Mouse (Mus musculus): ENCODE measurements at regions not wholly inside any gene's neighbourhood (a gene's known extent, or its start where the extent isn't known, plus 50 kb on each side); places are given as distances from the start of the nearest gene placed in this dataset.
"Not testable (repeated sequence)": the region's sequence is repeated elsewhere in the genome, so short reads cannot be mapped to it uniquely, and the experiment has no call there.

DNA sequence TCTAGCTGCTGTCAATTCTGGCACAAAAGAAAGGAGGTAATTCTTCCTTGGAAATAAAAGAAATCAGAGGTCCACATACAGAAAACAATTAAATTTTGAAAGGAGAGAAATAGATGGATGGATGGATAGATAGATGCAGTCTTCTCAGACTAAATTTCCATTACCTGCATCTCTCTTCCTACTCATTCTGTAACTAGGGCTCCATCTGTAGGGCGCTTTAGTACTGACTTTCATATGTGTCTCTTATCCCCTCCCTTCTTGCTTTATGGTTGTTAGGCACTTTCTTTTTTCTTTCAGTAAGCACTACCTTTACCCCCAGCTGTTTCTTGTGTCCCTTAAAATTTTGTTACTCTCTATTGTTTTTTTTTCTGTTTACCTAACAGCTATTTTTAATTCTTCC is 72.9 kb upstream of the Olfr1324 start:
- no peak for DNase-seq (ENCODE audit: low spot score)

DNA sequence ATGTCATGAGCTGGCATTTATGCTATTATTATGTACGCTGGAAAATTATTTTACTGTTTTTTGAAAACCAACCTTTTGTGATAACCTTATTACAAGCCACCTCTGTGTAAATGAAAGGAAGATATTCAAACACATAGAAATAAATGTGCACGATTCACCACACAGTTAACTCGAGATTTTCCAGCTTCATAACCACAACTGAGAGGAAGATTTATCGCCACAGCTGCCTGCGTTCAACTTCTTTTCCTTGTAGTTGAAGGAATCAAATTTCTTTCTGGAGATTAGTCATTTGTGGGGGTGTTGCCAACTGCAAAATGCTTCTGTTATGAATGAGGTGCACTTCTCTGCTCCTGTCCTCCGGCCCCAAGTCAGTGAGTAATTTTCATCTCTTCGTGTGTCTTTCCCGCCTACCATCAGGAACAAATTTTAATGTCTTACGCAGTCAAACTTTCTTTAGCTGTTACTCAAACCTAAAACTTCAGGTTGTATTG is 62.2 kb upstream of the Olfr1324 start:
- not testable (repeated sequence) for DNase-seq (ENCODE audit: low spot score)
